In genomic region chr4:147399505-147399904, GRCm38 (mm10) we compare ENCODE assay signal across 14 mouse cellular contexts. TPM values are rescaled to one million over a fixed set of nuclear protein-coding genes. Genes with fewer than 3 reads are reported as not detected.
"Had no signal": no experiment of that assay in that cellular context is flagged by ENCODE, and none has a peak within 500 bp of the region (broad histone marks: within the 10 kb centered on the region; RNA-seq: fewer than 3 reads in every experiment).

No protein-coding gene starts in this region.

RNA-seq across cellular contexts. Expression of gene Zfp978, which starts 38.4 kb away (rescaled TPM):
- polyA plus RNA-seq: limb, embryonic 10.5 days; limb, embryonic 12.5 days; limb, embryonic 13.5 days; limb, embryonic 14.5 days; liver, adult 2 months; liver, postnatal 0 days; lung, adult 2 months; lung, postnatal 0 days; macrophage; midbrain, embryonic 10.5 days; midbrain, embryonic 12.5 days; midbrain, embryonic 15.5 days; midbrain, embryonic 16.5 days; midbrain, postnatal 0 days had no signal
